Mouse (Mus musculus): ENCODE data around the gene Phf2.

Phf2 gene

GRCm38 (mm10) chr13:48841905-48842592 lies 28.9 kb downstream of the Phf2 start:
- TF ChIP-seq GATA4 (IDR thresholded peaks at IDR 0.05; ENCODE audit: insufficient replicate concordance, low read length): no peak

DNA sequence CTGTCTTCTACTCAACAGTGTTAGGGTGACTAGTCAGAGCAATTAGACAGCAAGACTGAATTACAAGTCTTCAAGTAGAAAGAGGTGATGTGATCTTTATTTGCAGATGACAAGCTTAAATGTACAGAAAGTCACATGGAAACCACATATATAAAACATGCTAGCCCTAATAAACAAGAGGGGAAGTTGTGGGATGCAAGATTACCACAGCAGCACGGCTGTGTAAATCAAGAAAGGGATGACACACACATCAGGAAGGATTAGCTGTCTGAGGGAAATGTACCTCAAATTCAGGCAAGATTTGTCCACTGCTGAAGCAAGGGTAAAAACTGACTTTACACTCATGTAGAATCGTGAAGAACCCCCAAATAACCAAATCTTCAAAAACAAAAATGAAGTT lies 32.6 kb downstream of the Phf2 start:
- no peak for TF ChIP-seq GATA4 (IDR thresholded peaks at IDR 0.05; ENCODE audit: insufficient replicate concordance, low read length)

- no peak for TF ChIP-seq GATA4 (IDR thresholded peaks at IDR 0.05; ENCODE audit: insufficient replicate concordance, low read length)
These were observed 33.4 kb downstream of the Phf2 start for GRCm38 (mm10) chr13:48837537-48837936.

DNA sequence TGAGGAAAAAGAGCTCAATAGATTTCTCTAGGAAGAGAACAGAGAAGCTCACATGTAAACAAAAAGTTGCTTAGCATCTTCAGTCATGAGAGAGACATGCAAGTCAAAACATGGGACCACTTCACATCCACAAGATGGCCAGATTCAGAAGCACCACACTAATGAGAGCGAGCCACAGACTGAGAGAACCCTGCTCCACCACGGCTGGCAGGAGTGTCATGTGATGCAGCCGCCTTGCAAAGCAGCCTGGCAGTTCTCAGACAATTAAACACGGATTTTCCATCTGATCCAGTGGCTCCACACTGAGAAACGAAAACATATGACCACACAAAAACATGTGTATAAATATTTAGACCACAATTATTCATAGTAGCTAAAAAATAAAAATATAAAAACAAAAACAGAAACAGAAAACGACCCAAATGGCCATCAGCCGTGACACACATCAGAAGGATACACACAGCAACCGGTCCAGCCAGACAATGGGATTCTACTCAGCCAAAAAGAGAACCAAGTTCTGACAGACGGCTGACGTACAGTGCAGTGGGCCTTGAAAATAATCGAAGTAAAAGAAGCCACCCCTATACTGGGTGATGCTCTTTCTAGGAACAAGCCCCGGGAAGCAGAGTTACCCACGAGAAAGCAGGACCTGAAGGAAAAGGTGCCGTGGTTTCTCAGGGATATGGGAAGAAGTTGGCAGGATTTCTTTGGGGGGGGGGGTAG lies 40.2 kb downstream of the Phf2 start:
- TF ChIP-seq GATA4 (IDR thresholded peaks at IDR 0.05; ENCODE audit: insufficient replicate concordance, low read length): no peak

DNA sequence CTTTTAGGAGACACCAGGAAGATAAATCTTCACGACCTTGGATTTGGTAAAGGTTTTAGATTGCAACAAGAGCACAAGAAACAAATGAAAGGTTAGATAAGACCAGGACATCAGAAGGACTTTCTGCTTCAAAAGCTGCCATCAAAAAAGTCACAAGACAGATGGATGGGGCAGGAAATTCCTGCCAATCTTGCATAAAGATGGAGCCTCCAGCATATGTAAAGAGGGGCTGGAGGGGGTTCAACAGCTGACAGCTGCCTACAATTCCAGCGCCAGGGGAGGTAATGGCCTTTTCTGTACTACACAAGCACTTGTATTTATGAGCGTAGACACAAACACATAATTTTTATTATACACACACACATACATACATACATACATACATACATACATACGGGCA lies 41.1 kb downstream of the Phf2 start:
- TF ChIP-seq GATA4 (IDR thresholded peaks at IDR 0.05; ENCODE audit: insufficient replicate concordance, low read length): no peak

GRCm38 (mm10) chr13:48822871-48823270 lies 48.0 kb downstream of the Phf2 start:
- TF ChIP-seq GATA4 (IDR thresholded peaks at IDR 0.05; ENCODE audit: insufficient replicate concordance, low read length): no peak

- TF ChIP-seq GATA4 (IDR thresholded peaks at IDR 0.05; ENCODE audit: insufficient replicate concordance, low read length): no peak
These were observed 48.6 kb downstream of the Phf2 start for GRCm38 (mm10) chr13:48822288-48822687.

DNA sequence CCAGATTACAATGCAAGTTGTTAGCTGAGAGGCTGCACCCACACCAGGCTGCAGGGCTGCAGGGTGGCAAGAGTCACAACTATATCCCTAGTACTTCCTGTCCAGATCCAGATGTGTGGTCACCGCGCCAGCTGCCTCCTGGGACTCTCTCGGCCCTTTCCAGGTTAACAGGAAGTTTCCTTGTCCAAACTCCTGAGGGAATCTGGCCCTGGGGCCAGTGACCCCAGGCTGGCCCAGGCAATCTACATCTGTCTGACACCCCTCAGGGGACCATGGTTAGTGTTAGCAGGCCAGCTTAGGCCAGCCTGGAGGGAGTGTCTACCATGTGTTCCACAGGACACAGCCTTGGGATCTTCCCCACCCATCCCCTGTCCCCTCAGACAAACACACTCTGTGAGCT lies 51.8 kb downstream of the Phf2 start:
- no peak for TF ChIP-seq GATA4 (IDR thresholded peaks at IDR 0.05; ENCODE audit: insufficient replicate concordance, low read length)

DNA sequence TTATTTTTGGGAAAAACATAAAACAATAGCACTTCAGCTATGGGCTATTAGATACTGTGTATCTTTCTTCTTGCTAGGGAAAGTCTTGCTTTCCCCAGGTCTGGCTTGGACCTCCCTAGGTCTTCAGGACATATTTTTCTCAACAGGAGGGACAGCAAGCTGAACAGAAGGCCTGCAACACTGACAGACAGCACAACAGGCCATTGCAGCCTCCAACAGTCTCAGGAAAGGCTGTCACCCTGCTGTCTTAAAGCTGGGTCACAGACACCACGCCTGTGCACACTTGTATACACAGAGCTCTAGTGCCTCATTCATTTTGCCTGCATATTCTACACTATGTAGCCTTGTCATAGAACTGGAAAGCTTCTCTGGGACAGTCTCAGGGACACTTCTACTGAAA lies 56.5 kb downstream of the Phf2 start:
- TF ChIP-seq GATA4 (IDR thresholded peaks at IDR 0.05; ENCODE audit: insufficient replicate concordance, low read length): no peak

DNA sequence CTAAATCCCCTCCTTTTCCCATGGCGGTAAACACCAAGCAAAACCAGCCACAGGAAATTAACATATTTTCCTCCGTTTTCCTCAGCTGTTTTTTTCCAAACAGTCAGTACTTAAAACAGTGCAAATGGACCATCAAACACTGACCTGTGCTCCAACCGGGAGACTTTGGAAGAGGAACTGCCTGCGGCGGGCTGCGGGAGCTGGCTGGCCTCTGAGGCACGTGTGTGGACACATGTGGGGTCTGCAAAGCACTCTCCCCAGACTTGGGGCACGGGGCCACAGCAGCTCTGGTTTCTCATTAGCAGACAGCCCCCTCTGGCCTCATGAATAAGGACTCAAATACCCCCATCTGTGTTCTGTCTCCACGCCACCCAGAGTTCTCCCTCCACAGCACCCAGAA lies 59.9 kb downstream of the Phf2 start:
- TF ChIP-seq GATA4 (IDR thresholded peaks at IDR 0.05; ENCODE audit: insufficient replicate concordance, low read length): no peak

DNA sequence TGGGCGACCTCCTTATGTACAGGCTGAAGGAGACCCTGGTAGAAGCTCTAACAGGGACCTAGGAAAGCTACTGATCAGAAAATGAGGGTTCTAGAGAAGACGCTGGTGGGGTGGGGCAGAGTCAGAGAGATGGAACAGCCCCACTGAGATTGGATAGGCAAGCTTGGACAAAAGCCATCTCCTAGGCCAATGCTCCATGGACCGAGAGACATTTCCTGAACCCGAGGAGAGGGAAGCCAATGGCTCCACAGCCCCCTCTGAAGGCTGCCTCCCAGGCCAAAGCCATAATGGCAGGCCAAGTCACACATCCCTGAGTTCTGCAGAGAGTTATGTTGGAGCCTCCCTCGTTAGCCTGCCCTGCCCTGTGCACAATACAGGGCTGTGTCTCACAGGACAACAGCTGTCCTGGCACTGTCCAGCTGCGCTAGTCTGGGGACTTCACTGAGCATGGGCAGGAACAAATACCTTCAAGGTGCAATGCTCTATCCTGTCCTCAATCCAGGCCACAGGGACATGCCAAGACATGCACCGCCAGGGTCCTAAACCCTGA lies 60.6 kb downstream of the Phf2 start:
- TF ChIP-seq GATA4 (IDR thresholded peaks at IDR 0.05; ENCODE audit: insufficient replicate concordance, low read length): no peak

DNA sequence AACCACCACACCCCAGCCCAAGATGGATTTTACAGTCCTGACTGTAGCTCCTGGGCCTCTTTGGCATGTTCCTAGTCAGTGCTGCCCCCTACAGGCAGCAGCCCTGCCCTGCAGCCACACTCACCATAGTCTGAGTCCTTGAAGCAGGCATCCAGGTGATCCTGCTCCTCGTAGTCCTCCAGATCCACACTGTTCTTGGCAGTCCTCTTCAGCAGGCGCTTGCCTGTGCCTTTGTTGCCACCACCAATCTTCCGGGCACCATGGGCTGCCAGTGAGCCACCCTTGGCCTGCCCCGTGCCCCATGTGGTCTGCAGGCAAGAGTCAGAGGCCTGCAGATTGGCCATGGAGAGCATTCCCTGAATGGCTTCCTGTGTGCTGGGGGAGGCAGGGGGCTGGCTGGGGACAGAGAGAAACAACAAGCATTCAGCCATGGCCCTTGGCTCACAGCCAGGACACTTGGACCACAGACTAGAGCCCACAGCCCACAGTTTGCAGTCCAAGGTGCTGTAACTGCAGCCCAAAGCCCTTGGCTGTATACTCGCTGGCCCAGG lies 63.4 kb downstream of the Phf2 start:
- no peak for TF ChIP-seq GATA4 (IDR thresholded peaks at IDR 0.05; ENCODE audit: insufficient replicate concordance, low read length)

- TF ChIP-seq GATA4 (IDR thresholded peaks at IDR 0.05; ENCODE audit: insufficient replicate concordance, low read length): no peak
These were observed 68.7 kb downstream of the Phf2 start for GRCm38 (mm10) chr13:48802181-48802580.

DNA sequence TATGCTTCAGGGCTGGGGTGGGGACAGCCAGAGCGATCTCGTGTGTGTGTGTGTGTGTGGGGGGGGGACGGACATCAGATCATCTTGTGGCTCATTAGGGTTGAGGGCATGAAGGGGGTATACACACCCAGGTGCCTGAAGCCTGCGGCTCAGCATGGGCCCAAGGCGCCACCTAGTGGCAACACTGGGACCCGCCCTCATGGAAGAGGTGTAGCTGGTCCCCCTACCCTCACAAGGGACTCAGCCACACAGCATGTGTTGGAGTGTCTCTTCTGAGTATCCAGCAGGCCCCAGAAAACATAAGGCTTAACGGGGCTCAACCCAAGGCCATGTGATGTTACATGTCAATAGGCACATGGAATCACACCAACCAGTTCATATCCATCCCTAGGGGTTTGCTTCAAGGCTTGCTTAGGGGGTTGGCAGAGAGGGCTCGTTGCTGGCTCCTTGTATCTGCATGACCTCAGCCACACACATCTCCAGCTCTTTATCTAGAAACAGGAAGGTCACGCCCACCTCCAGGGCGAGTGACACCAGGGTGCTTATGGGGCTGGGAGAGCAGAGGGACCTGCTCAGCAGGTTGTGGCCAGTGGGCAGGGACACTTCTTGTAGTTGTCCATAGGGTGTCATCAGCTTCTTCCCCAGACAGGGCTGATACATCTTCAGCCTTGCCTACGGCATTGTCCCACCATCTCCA lies 69.9 kb downstream of the Phf2 start:
- no peak for TF ChIP-seq GATA4 (IDR thresholded peaks at IDR 0.05; ENCODE audit: insufficient replicate concordance, low read length)

DNA sequence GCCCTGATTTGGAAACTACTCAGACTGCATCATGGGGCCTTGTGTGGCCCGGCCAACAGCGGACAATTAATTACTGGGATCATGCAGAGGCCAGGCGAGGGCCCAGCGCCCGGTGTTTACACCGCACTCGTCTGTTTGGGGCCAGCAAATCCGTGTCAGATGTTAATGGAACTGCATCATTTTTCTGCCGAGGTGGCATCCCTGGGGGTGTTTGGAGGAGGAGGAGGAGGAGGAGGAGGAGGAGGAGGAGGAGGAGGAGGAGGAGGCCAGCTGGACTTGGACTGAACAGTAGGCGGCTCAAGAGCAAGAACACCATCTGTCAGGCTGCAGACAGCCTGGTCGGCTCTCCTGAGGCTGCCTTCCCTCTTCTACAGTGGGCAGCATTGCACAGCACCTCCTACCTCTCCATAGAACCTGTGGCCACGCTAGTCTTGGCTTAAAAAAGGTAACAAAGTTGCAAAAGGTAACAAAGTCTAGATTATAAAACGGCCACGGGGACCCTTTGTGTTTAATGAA lies 72.6 kb downstream of the Phf2 start:
- no peak for TF ChIP-seq GATA4 (IDR thresholded peaks at IDR 0.05; ENCODE audit: insufficient replicate concordance, low read length)

Data from liver, adult (tissue).